Mouse (Mus musculus): ENCODE data around the gene Polh. TPM values are rescaled to one million over a fixed set of nuclear protein-coding genes. Genes with fewer than 3 reads are reported as not detected.

The Polh gene
- total and polyA plus RNA-seq, 2 experiments from 2014 or later, result 4.2 to 9.6 TPM

DNA sequence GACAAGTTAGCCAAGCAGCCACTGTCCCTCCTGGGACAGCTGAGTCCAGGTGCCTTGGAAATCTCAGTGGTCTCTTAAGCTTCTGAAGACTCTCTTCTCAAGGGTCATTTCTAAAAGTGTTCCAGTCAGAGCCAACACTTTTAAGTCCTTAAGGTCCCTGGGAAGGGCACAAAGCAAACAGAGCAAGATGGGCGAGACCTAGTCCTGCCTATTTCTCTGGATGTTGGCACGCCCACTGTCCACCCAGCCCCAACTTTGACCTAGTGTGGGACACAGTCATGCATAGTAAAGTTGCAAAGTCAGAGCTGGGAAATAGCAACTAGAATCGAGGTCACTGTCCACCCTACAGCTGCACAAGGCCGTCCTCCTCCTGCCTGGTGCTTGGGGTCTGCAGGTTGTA, 40.5 kb upstream of the Polh start:
- peaks cover 7% of the 10 kb centered on the region for H3K4me1 ChIP-seq (ENCODE audit: insufficient read depth, low read length)
- H3K27me3 ChIP-seq (ENCODE audit: insufficient read depth, low read length), result no peaks in the 10 kb centered on the region
- H3K9ac ChIP-seq (replicated peaks; ENCODE audit: low read length, poor library complexity, severe bottlenecking), result no peak overlapping the region
- H3K9me3 ChIP-seq (ENCODE audit: low read length), result no peaks in the 10 kb centered on the region
- no peak for TF ChIP-seq CTCF (IDR thresholded peaks at IDR 0.05)
- no peak for ATAC-seq (ENCODE audit: low FRiP score)
- no peak for DNase-seq (ENCODE audit: low spot score)
- H3K27ac ChIP-seq (ENCODE audit: low read depth, low read length), result no peak overlapping the region
- H3K4me3 ChIP-seq (ENCODE audit: low read depth, low read length), result no peak overlapping the region
- peaks cover 60% of the 10 kb centered on the region for H3K36me3 ChIP-seq (ENCODE audit: insufficient read depth, low read length)
- H3K4me2 ChIP-seq (ENCODE audit: low read depth, low read length, poor library complexity, severe bottlenecking), result no peak overlapping the region
- WGBS, result 90% methylated on average over 4 of the region's 4 CpGs

DNA sequence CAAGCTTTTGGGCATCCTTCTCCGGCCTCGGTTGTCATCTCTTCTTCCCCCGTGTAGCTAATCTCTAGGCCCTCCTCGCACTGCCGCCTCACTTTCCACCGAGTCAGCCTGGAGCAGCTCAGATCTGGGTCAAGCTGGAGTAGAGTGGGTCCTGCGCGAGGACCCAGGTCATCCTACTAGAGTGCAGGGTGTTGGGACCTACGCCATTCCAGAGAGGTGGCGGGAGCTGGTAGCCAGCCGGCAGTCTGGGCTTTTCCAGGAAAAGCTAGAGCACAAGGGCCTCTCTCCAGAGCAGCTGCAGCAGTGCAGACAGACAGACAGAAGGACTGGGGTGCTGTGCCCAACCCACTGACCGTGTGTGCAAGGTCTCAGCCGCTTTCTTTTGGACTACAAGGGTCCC, 39.8 kb upstream of the Polh start:
- no peak overlapping the region for H3K27ac ChIP-seq (ENCODE audit: low read depth, low read length)
- no peak for TF ChIP-seq CTCF (IDR thresholded peaks at IDR 0.05)
- no peaks in the 10 kb centered on the region for H3K9me3 ChIP-seq (ENCODE audit: low read length)
- no peak overlapping the region for H3K9ac ChIP-seq (replicated peaks; ENCODE audit: low read length, poor library complexity, severe bottlenecking)
- ATAC-seq (ENCODE audit: low FRiP score) (no peak), DNase-seq (ENCODE audit: low spot score) (no peak)
- no peaks in the 10 kb centered on the region for H3K27me3 ChIP-seq (ENCODE audit: insufficient read depth, low read length)
- H3K4me2 ChIP-seq (ENCODE audit: low read depth, low read length, poor library complexity, severe bottlenecking), result no peak overlapping the region
- 86% methylated on average over 13 of the region's 13 CpGs for WGBS
- H3K4me1 ChIP-seq (ENCODE audit: insufficient read depth, low read length), result peaks cover 7% of the 10 kb centered on the region
- no peak overlapping the region for H3K4me3 ChIP-seq (ENCODE audit: low read depth, low read length)
- H3K36me3 ChIP-seq (ENCODE audit: insufficient read depth, low read length), result peaks cover 63% of the 10 kb centered on the region

DNA sequence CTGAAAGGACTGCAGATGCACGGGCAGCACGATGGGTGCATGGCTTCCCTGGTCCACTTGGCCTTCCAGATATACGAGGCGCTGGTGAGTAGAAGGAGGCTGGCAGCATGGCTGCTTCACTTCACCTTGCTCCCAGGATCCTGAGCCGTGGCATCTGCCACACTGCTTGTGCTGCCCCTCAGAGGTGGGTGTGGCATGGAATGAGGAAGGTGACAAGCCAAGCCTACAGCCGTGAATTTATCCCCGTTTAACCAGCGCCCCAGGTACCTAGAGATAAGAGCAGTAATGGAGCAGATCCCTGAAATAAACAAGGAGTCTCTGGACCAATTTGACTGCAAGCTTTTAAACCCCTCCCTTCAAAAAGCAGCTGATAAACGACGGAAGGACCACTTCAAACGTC, 39.0 kb upstream of the Polh start:
- H3K27me3 ChIP-seq (ENCODE audit: insufficient read depth, low read length), result no peaks in the 10 kb centered on the region
- no peaks in the 10 kb centered on the region for H3K9me3 ChIP-seq (ENCODE audit: low read length)
- TF ChIP-seq CTCF (IDR thresholded peaks at IDR 0.05), result no peak
- H3K27ac ChIP-seq (ENCODE audit: low read depth, low read length), result no peak overlapping the region
- H3K9ac ChIP-seq (replicated peaks; ENCODE audit: low read length, poor library complexity, severe bottlenecking), result no peak overlapping the region
- 87% methylated on average over 11 of the region's 11 CpGs for WGBS
- peaks cover 71% of the 10 kb centered on the region for H3K36me3 ChIP-seq (ENCODE audit: insufficient read depth, low read length)
- ATAC-seq (ENCODE audit: low FRiP score) (no peak), DNase-seq (ENCODE audit: low spot score) (no peak)
- no peak overlapping the region for H3K4me3 ChIP-seq (ENCODE audit: low read depth, low read length)
- H3K4me1 ChIP-seq (ENCODE audit: insufficient read depth, low read length), result no peaks in the 10 kb centered on the region
- H3K4me2 ChIP-seq (ENCODE audit: low read depth, low read length, poor library complexity, severe bottlenecking), result no peak overlapping the region

DNA sequence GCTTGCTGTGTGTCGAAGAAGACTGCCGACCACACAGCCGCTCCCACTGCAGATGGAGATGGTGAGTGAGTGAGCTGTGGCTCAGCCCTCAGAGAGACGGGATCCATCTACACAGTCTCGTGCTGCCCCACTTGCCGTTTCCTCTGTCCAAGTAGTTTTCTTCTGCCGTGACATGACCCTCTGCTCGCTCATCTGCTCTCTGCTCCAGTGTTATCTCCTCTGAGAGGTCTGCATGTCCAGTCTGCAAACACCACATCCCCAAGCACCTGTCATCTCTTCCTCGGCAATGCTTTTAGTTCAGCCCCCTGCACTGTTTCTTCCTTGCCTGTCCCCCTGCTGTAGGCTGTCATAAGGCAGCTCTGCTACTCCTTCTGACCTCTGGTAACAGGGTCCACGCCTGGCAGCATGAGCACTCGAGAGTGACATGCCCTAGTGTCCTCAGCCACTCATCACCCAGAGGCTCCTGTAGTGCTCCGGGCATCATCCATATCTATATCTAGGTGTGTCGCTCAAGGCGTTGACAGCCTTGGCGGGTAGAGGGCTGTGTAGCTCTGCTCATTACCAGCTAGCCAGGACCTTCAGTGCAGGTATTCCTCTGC, 37.2 kb upstream of the Polh start:
- DNase-seq (ENCODE audit: low spot score) (no peak), ATAC-seq (ENCODE audit: low FRiP score) (no peak)
- H3K36me3 ChIP-seq (ENCODE audit: insufficient read depth, low read length), result peaks cover 73% of the 10 kb centered on the region
- H3K4me3 ChIP-seq (ENCODE audit: low read depth, low read length), result no peak overlapping the region
- no peaks in the 10 kb centered on the region for H3K27me3 ChIP-seq (ENCODE audit: insufficient read depth, low read length)
- 93% methylated on average over 15 of the region's 15 CpGs for WGBS
- no peaks in the 10 kb centered on the region for H3K4me1 ChIP-seq (ENCODE audit: insufficient read depth, low read length)
- TF ChIP-seq CTCF (IDR thresholded peaks at IDR 0.05), result no peak
- H3K9ac ChIP-seq (replicated peaks; ENCODE audit: low read length, poor library complexity, severe bottlenecking), result no peak overlapping the region
- no peak overlapping the region for H3K4me2 ChIP-seq (ENCODE audit: low read depth, low read length, poor library complexity, severe bottlenecking)
- H3K9me3 ChIP-seq (ENCODE audit: low read length), result no peaks in the 10 kb centered on the region
- no peak overlapping the region for H3K27ac ChIP-seq (ENCODE audit: low read depth, low read length)

DNA sequence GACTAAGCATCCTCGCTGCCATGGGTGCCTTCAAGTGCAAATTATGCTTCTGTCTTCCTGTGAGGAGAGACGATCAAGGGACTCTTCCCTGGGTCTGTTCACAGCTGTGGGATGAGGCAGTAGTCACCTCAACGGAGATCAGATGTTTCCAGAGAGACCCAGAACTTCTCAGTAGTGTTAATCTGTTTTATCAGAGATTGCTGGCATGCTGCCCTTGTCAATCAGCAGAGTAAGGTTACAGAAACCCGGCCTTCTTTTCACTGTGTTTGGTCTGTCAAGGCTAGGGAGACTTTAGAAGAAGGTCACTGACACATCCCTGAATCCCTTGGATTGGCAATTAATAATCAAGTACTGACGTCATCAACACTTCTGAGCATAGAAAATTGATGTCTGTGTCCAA, 35.0 kb upstream of the Polh start:
- no peak overlapping the region for H3K4me2 ChIP-seq (ENCODE audit: low read depth, low read length, poor library complexity, severe bottlenecking)
- no peak overlapping the region for H3K27ac ChIP-seq (ENCODE audit: low read depth, low read length)
- no peak overlapping the region for H3K9ac ChIP-seq (replicated peaks; ENCODE audit: low read length, poor library complexity, severe bottlenecking)
- H3K36me3 ChIP-seq (ENCODE audit: insufficient read depth, low read length), result peaks cover 63% of the 10 kb centered on the region
- whole genome bisulfite sequencing, result 83% methylated on average over 5 of the region's 5 CpGs
- TF ChIP-seq CTCF (IDR thresholded peaks at IDR 0.05), result no peak
- H3K9me3 ChIP-seq (ENCODE audit: low read length), result no peaks in the 10 kb centered on the region
- H3K4me1 ChIP-seq (ENCODE audit: insufficient read depth, low read length), result no peaks in the 10 kb centered on the region
- no peaks in the 10 kb centered on the region for H3K27me3 ChIP-seq (ENCODE audit: insufficient read depth, low read length)
- no peak overlapping the region for H3K4me3 ChIP-seq (ENCODE audit: low read depth, low read length)
- DNase-seq (ENCODE audit: low spot score), result no peak
- no peak for ATAC-seq (ENCODE audit: low FRiP score)

DNA sequence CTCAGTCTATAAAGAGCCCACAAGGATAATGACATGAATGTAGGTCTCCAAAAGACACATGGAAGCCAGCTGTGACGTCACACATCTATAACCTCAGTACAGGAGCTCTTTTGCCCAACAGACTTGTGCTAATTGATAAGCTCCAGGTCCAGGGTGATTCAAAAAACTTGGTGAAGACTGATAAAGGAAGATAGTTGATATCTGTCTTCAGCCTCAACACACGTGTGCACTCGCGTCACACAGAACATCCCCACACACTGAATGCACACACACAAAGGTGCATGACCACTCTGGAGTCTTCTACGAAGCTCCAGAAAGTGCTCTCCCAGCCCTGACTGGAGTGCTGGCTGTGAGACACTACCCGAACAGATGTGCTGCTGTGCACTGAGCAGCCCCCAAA, 34.6 kb upstream of the Polh start:
- Histone ChIP-seq H3K27ac (ENCODE audit: low read depth, low read length) (no peak overlapping the region), H3K27me3 (ENCODE audit: insufficient read depth, low read length) (no peaks in the 10 kb centered on the region), H3K36me3 (ENCODE audit: insufficient read depth, low read length) (peaks cover 58% of the 10 kb centered on the region), H3K4me3 (ENCODE audit: low read depth, low read length) (no peak overlapping the region), H3K9me3 (ENCODE audit: low read length) (no peaks in the 10 kb centered on the region), H3K9ac (replicated peaks; ENCODE audit: low read length, poor library complexity, severe bottlenecking) (no peak overlapping the region), H3K4me1 (ENCODE audit: insufficient read depth, low read length) (no peaks in the 10 kb centered on the region), H3K4me2 (ENCODE audit: low read depth, low read length, poor library complexity, severe bottlenecking) (no peak overlapping the region)
- 96% methylated on average over 6 of the region's 6 CpGs for WGBS
- DNase-seq (ENCODE audit: low spot score), result no peak
- no peak for TF ChIP-seq CTCF (IDR thresholded peaks at IDR 0.05)
- no peak for ATAC-seq (ENCODE audit: low FRiP score)
